13 mouse cellular contexts compared by ENCODE assay signal in the genomic region with DNA sequence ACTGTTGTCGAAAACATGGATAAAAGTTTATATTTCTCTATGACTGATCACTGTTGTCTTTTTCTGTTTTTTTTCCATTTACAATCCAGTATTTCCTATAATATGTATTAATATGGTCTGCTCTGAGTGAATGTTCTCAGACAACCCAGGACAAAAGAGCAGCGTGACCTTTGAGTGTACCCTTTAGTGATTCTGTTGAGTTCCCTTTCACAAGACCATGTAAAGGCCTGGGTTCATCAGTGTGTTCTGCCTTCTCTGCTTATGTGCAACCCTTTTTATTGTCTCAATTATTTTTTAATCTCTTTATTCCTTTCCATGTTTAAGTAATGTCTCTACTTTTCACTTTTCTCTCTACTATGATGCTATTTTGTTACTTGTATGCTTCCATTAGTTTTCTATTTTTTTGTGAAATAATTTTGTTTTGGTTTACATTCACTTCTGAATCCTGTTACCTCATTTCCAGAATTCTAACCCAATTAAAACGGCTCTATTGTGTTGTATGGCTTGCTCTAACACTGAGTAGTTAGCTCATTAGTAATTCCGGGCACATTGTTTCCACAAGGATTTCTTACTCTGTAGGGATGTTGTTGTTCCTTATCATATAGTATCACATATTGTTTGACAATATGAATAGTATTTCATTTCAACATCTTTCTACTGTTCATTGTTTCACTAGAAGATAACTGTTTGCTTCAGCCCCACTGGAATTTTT.
"Had no signal": no experiment of that assay in that cellular context is flagged by ENCODE, and none has a peak within 500 bp of the region (broad histone marks: within the 10 kb centered on the region; RNA-seq: fewer than 3 reads in every experiment).

No protein-coding gene starts in this region.

- DNase-seq: kidney, adult 9 months; kidney, postnatal 36 days; left cerebral cortex, postnatal 4 days; lung, adult 18-20 months; right cerebral cortex, adult 18-20 months; right cerebral cortex, postnatal 25 days; thymus, postnatal 4 days had no signal

- H3K4me2 ChIP-seq: limb, embryonic 13.5 days; midbrain, embryonic 12.5 days; neural tube, embryonic 13.5 days had no signal

- H3K4me3 ChIP-seq: limb, embryonic 13.5 days; midbrain, embryonic 12.5 days; neural tube, embryonic 13.5 days had no signal

- H3K9me3 ChIP-seq: limb, embryonic 13.5 days; midbrain, embryonic 12.5 days; neural tube, embryonic 13.5 days had no signal

- H3K9ac ChIP-seq: limb, embryonic 13.5 days; liver, embryonic 14.5 days; midbrain, embryonic 12.5 days; neural tube, embryonic 13.5 days had no signal

- H3K27me3 ChIP-seq: limb, embryonic 13.5 days; midbrain, embryonic 12.5 days; neural tube, embryonic 13.5 days had no signal

- H3K4me1 ChIP-seq: midbrain, embryonic 12.5 days; neural tube, embryonic 13.5 days had no signal

- ATAC-seq: midbrain, embryonic 16.5 days had no signal

- H3K36me3 ChIP-seq: limb, embryonic 13.5 days; midbrain, embryonic 12.5 days; neural tube, embryonic 13.5 days had no signal

- H3K27ac ChIP-seq: kidney, postnatal 0 days; limb, embryonic 13.5 days; liver, embryonic 14.5 days; midbrain, embryonic 12.5 days; neural tube, embryonic 13.5 days had no signal
